Mouse (Mus musculus): ENCODE data around the gene Anapc13. TPM values are rescaled to one million over a fixed set of nuclear protein-coding genes. Genes with fewer than 3 reads are reported as not detected.

The Anapc13 gene
- polyA plus RNA-seq, 2 experiments = 177 to 191 TPM

GRCm38 (mm10) chr9:102650637-102651036 lies 24.5 kb downstream of the Anapc13 start:
- no peak for DNase-seq (ENCODE audit: low spot score)
- no peak for TF ChIP-seq POLR2A (IDR thresholded peaks at IDR 0.05; ENCODE audit: borderline replicate concordance, extremely low read depth, insufficient read depth, insufficient read length)
- 0 out of 2 replicates have a peak overlapping the region, but pooled peaks have one; percentile 30 for H3K27ac ChIP-seq (replicated peaks; ENCODE audit: low read depth, low read length)
- H3K4me1 ChIP-seq (ENCODE audit: control insufficient read depth, insufficient read depth, low read length) = peaks cover 35% of the 10 kb centered on the region
- WGBS = 18% methylated on average over 7 of the region's 7 CpGs
- H3K4me2 ChIP-seq (replicated peaks; ENCODE audit: low read depth, low read length, severe bottlenecking) = no peak overlapping the region
- H3K4me3 ChIP-seq (replicated peaks; ENCODE audit: low read length) = no peak overlapping the region
- H3K27me3 ChIP-seq (ENCODE audit: control insufficient read depth, insufficient read depth, low read length) = no peaks in the 10 kb centered on the region
- H3K9ac ChIP-seq (ENCODE audit: low read depth, low read length, severe bottlenecking) = no peak overlapping the region
- no peaks in the 10 kb centered on the region for H3K36me3 ChIP-seq (ENCODE audit: control insufficient read depth, insufficient read depth, low read length)
- no peaks in the 10 kb centered on the region for H3K9me3 ChIP-seq (ENCODE audit: control insufficient read depth, low read length)
- ATAC-seq (ENCODE audit: low FRiP score, low read depth) = no peak

DNA sequence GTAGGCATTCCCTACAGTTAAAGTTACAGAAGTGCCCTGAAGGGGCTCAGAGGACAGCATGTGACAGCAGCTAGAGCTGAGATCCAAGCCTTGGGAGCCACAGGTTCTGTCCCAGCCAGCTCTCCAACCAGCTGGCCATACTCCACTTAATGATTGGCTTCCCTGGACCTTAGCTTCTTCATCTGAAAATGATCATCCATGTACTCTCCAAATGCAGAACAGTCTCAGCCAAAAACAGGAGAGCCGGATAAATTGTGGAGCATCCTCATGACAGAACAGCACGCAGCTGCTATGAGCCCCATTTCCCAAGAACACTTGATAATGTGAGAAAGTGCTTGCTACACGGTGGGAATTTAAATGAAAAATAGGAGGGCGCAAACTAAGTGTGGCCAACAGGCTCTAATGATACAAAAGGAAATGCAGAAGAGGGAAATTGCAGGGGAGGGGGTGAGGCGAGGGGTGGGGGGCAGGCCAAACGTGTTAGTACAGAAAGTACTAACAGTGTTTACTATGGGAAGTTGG lies 25.2 kb downstream of the Anapc13 start:
- 44% methylated on average over 6 of the region's 6 CpGs for WGBS
- H3K27me3 ChIP-seq (ENCODE audit: control insufficient read depth, insufficient read depth, low read length) = no peaks in the 10 kb centered on the region
- no peak for DNase-seq (ENCODE audit: low spot score)
- no peak overlapping the region for H3K4me2 ChIP-seq (replicated peaks; ENCODE audit: low read depth, low read length, severe bottlenecking)
- H3K9me3 ChIP-seq (ENCODE audit: control insufficient read depth, low read length) = no peaks in the 10 kb centered on the region
- no peaks in the 10 kb centered on the region for H3K36me3 ChIP-seq (ENCODE audit: control insufficient read depth, insufficient read depth, low read length)
- no peak overlapping the region for H3K4me3 ChIP-seq (replicated peaks; ENCODE audit: low read length)
- H3K4me1 ChIP-seq (ENCODE audit: control insufficient read depth, insufficient read depth, low read length) = peaks cover 35% of the 10 kb centered on the region
- no peak overlapping the region for H3K9ac ChIP-seq (ENCODE audit: low read depth, low read length, severe bottlenecking)
- no peak overlapping the region for H3K27ac ChIP-seq (replicated peaks; ENCODE audit: low read depth, low read length)
- no peak for ATAC-seq (ENCODE audit: low FRiP score, low read depth)
- no peak for TF ChIP-seq POLR2A (IDR thresholded peaks at IDR 0.05; ENCODE audit: borderline replicate concordance, extremely low read depth, insufficient read depth, insufficient read length)

- no peak overlapping the region for H3K4me2 ChIP-seq (replicated peaks; ENCODE audit: low read depth, low read length, severe bottlenecking)
- peaks cover 19% of the 10 kb centered on the region for H3K4me1 ChIP-seq (ENCODE audit: control insufficient read depth, insufficient read depth, low read length)
- no peak overlapping the region for H3K27ac ChIP-seq (replicated peaks; ENCODE audit: low read depth, low read length)
- H3K4me3 ChIP-seq (replicated peaks; ENCODE audit: low read length) = no peak overlapping the region
- H3K36me3 ChIP-seq (ENCODE audit: control insufficient read depth, insufficient read depth, low read length) = no peaks in the 10 kb centered on the region
- WGBS = 29% methylated on average over 8 of the region's 8 CpGs
- H3K9ac ChIP-seq (ENCODE audit: low read depth, low read length, severe bottlenecking) = no peak overlapping the region
- DNase-seq (ENCODE audit: low spot score) (peak; percentile 58), ATAC-seq (ENCODE audit: low FRiP score, low read depth) (no peak)
- H3K27me3 ChIP-seq (ENCODE audit: control insufficient read depth, insufficient read depth, low read length) = no peaks in the 10 kb centered on the region
- H3K9me3 ChIP-seq (ENCODE audit: control insufficient read depth, low read length) = no peaks in the 10 kb centered on the region
- no peak for TF ChIP-seq POLR2A (IDR thresholded peaks at IDR 0.05; ENCODE audit: borderline replicate concordance, extremely low read depth, insufficient read depth, insufficient read length)
Measured at GRCm38 (mm10) chr9:102656355-102657095, 30.4 kb downstream of the Anapc13 start.

DNA sequence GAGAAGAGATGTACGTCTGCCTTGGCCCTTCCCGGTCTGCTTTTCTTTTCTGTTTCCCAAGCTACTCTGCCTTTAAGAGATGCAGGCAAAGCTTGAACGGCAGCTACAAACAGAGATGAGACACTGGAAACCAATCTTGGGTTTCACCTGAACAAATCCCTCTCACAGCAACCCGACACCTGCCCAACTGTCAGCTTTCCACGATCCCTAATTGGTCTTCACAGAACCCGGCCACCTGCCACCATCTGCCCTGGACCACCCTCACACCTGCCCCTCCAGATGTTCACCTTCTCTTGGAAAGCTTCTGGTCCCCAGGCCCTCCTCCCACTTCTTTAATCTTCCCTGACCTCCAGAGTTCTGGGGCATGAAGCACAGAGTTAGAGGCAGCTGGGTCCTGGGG lies 42.0 kb downstream of the Anapc13 start:
- 19% methylated on average over 6 of the region's 6 CpGs for WGBS
- DNase-seq (ENCODE audit: low spot score) = no peak
- peaks cover 7% of the 10 kb centered on the region; the same call in 1 of the 2 replicates for H3K4me1 ChIP-seq (ENCODE audit: control insufficient read depth, insufficient read depth, low read length)
- H3K9ac ChIP-seq (ENCODE audit: low read depth, low read length, severe bottlenecking) = no peak overlapping the region
- no peak for ATAC-seq (ENCODE audit: low FRiP score, low read depth)
- H3K27ac ChIP-seq (replicated peaks; ENCODE audit: low read depth, low read length) = no peak overlapping the region
- H3K27me3 ChIP-seq (ENCODE audit: control insufficient read depth, insufficient read depth, low read length) = no peaks in the 10 kb centered on the region
- TF ChIP-seq POLR2A (IDR thresholded peaks at IDR 0.05; ENCODE audit: borderline replicate concordance, extremely low read depth, insufficient read depth, insufficient read length) = no peak
- no peaks in the 10 kb centered on the region for H3K9me3 ChIP-seq (ENCODE audit: control insufficient read depth, low read length)
- no peak overlapping the region for H3K4me3 ChIP-seq (replicated peaks; ENCODE audit: low read length)
- no peak overlapping the region for H3K4me2 ChIP-seq (replicated peaks; ENCODE audit: low read depth, low read length, severe bottlenecking)
- H3K36me3 ChIP-seq (ENCODE audit: control insufficient read depth, insufficient read depth, low read length) = no peaks in the 10 kb centered on the region

- no peak for ATAC-seq (ENCODE audit: low FRiP score, low read depth)
- no peak for TF ChIP-seq POLR2A (IDR thresholded peaks at IDR 0.05; ENCODE audit: borderline replicate concordance, extremely low read depth, insufficient read depth, insufficient read length)
- 85% methylated on average over 12 of the region's 12 CpGs for WGBS
- Histone ChIP-seq H3K36me3 (ENCODE audit: control insufficient read depth, insufficient read depth, low read length) (no peaks in the 10 kb centered on the region), H3K27me3 (ENCODE audit: control insufficient read depth, insufficient read depth, low read length) (no peaks in the 10 kb centered on the region), H3K4me2 (replicated peaks; ENCODE audit: low read depth, low read length, severe bottlenecking) (no peak overlapping the region), H3K9ac (ENCODE audit: low read depth, low read length, severe bottlenecking) (no peak overlapping the region), H3K4me1 (ENCODE audit: control insufficient read depth, insufficient read depth, low read length) (peaks cover 11% of the 10 kb centered on the region; the same call in 1 of the 2 replicates), H3K9me3 (ENCODE audit: control insufficient read depth, low read length) (no peaks in the 10 kb centered on the region), H3K27ac (replicated peaks; ENCODE audit: low read depth, low read length) (no peak overlapping the region), H3K4me3 (replicated peaks; ENCODE audit: low read length) (no peak overlapping the region)
- DNase-seq (ENCODE audit: low spot score) = no peak
Measured at GRCm38 (mm10) chr9:102668906-102669305, 42.8 kb downstream of the Anapc13 start.

Data from limb, embryonic 14.5 days (tissue).